Mouse (Mus musculus) midbrain, embryonic 13.5 days (tissue): ENCODE results near the gene Hoxa10. TPM values are rescaled to one million over a fixed set of nuclear protein-coding genes. Genes with fewer than 3 reads are reported as not detected.

Experiments
- ATAC-seq: fragments of 200-750 bp; cut with Nextera tagmentation; 2 replicates; pipeline ENCODE4 v1.8.0; 2017; ENCODE audit warnings: mild to moderate bottlenecking, moderate TSS enrichment, moderate library complexity
- H3K27ac ChIP-seq: fragments of 300-500 bp; sonication (generic); 2 replicates; pipeline ENCODE4 v1.5.1; 2015; ENCODE audit warnings: inconsistent platforms, mild to moderate bottlenecking, moderate library complexity
- H3K27me3 ChIP-seq: fragments of 300-500 bp; sonication (generic); 2 replicates; pipeline ENCODE4 v1.6.1; 2015; ENCODE audit warnings: mild to moderate bottlenecking, inconsistent platforms
- H3K36me3 ChIP-seq: fragments of 300-500 bp; sonication (generic); 2 replicates; pipeline ENCODE4 v1.6.1; 2015; ENCODE audit warnings: mild to moderate bottlenecking, inconsistent platforms
- H3K4me1 ChIP-seq: fragments of 300-500 bp; sonication (generic); replicated peaks from 2 replicates; pipeline ENCODE4 v1.6.1; 2015; ENCODE audit warnings: inconsistent platforms
- H3K4me2 ChIP-seq: fragments of 300-500 bp; sonication (generic); replicated peaks from 2 replicates; pipeline ENCODE4 v1.6.1; 2015; ENCODE audit warnings: moderate library complexity, mild to moderate bottlenecking, inconsistent platforms
- H3K4me3 ChIP-seq: fragments of 300-500 bp; sonication (generic); replicated peaks from 2 replicates; pipeline ENCODE4 v1.5.1; 2015; ENCODE audit warnings: mild to moderate bottlenecking, inconsistent platforms
- H3K9ac ChIP-seq: fragments of 300-500 bp; sonication (generic); replicated peaks from 2 replicates; pipeline ENCODE4 v1.6.1; 2015; ENCODE audit warnings: mild to moderate bottlenecking, inconsistent platforms
- H3K9me3 ChIP-seq: fragments of 300-500 bp; sonication (generic); 2 replicates; pipeline ENCODE4 v1.6.1; 2016; ENCODE audit warnings: mild to moderate bottlenecking, inconsistent platforms
- WGBS: fragments of 180-500 bp; shearing (Covaris S2); methylation state at CpG from one replicate; pipeline ENCODE4 v1.1.7; 2015; 5-methylcytosine and 5-hydroxymethylcytosine counted together
- polyA plus RNA-seq: library from polyadenylated mRNA; unstranded; fragments of >200 nt; fragmentation: Nextera tagmentation; extraction: Ambion mirVana; gene quantifications from 2 replicates; pipeline ENCODE4 v1.2.1, GENCODE M21; 2015

The Hoxa10 gene
- polyA plus RNA-seq, 1 experiment from 2014 or later = not detected

DNA sequence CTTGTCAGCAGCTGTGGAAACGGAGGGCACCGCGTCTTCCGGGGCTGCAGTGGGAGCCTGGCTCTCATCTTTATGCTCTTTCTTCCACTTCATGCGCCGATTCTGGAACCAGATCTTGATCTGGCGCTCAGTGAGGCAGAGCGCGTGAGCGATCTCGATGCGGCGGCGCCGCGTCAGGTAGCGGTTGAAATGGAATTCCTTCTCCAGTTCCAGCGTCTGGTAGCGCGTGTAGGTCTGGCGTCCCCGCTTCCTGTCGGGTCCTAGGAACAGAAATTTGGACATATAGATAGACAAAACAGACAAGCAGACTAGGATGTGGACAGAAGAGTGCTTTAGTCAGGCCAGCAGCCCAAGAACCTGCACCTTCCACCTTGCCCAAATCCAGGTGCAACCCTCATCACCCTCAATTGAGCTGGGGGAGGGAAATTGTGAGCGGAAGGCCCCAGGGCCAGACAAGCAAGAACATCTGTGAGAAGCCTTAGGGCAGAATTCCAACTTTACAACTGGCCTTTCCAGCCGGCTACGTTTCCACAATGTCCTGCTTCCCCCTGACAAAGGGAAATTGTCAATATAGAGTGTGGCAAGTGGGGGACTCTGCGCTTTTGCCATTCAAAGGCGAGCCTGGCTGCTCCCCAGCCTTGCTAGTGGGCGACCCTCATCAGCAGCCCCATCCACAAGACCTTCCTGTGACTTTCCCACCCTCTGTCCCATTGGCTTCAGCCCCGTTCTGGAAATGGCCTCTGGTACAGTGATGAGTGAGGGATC is 24.7 kb downstream of the Hoxa10 start:
- Histone ChIP-seq H3K4me2 (no peak overlapping the region), H3K9ac (no peak overlapping the region), H3K27me3 (peaks cover 100% of the 10 kb centered on the region), H3K4me3 (no peak overlapping the region), H3K36me3 (no peaks in the 10 kb centered on the region), H3K9me3 (no peaks in the 10 kb centered on the region), H3K27ac (no peak overlapping the region), H3K4me1 (peaks cover 9% of the 10 kb centered on the region)
- ATAC-seq = no peak
- WGBS = 2% methylated on average over 30 of the region's 30 CpGs

- peaks cover 9% of the 10 kb centered on the region for H3K4me1 ChIP-seq
- WGBS = 12% methylated on average over 3 of the region's 3 CpGs
- no peak overlapping the region for H3K9ac ChIP-seq
- no peaks in the 10 kb centered on the region for H3K36me3 ChIP-seq
- H3K4me3 ChIP-seq = no peak overlapping the region
- H3K27ac ChIP-seq = no peak overlapping the region
- H3K9me3 ChIP-seq = no peaks in the 10 kb centered on the region
- H3K4me2 ChIP-seq = no peak overlapping the region
- no peak for ATAC-seq
- peaks cover 100% of the 10 kb centered on the region for H3K27me3 ChIP-seq
These were observed 25.6 kb downstream of the Hoxa10 start for GRCm38 (mm10) chr6:52215070-52215469.

GRCm38 (mm10) chr6:52214271-52214670 is 26.4 kb downstream of the Hoxa10 start:
- no peak for ATAC-seq
- 11% methylated on average over 5 of the region's 5 CpGs for WGBS
- no peak overlapping the region for H3K4me3 ChIP-seq
- H3K4me1 ChIP-seq = peaks cover 9% of the 10 kb centered on the region
- H3K9me3 ChIP-seq = no peaks in the 10 kb centered on the region
- H3K4me2 ChIP-seq = no peak overlapping the region
- no peaks in the 10 kb centered on the region for H3K36me3 ChIP-seq
- no peak overlapping the region for H3K27ac ChIP-seq
- peaks cover 100% of the 10 kb centered on the region for H3K27me3 ChIP-seq
- H3K9ac ChIP-seq = no peak overlapping the region

DNA sequence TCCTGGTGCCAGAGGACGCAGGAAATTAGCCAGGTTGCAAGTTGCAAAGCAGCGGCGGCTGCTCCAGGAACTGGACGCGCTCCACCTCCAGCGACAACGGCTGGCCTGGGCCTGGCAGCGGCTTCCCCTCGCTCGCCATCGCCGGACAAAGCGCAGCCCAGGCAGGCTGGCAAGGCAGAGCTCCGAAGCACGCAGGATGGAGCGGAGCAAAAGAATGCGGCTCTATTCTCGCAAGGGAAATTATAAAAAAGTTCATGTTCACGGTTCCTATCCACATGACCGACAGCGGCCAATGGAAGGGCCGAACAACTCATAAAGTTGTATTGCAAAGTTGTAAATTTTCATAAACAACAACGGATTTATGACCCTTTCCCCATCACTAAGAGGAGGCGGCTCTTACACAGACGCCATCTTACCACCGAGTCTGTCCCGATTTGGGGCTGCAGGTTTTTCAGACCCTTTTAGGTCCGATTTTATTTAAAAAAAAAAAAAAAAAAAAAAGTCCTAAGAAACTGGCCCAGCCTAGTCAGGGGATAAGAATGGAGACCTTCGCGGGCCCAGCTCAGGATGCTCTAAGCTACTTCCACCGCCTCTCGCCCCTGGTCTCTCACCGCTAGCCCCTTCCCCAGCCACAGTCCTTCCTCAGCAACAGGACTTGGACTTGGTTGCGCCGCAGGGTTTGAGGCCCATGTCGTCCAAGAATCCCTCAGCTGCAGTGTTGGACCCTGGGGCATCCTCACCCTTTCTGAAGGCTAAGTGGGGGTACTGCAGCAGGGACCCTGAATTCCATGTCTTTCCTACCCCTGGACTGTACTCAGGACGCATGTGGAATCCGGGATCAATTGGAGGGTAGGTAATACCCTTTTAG is 27.3 kb downstream of the Hoxa10 start, which contains the start of the genes Hoxa3 and Gm28308:
Hoxa3 (minus strand) TSS at position 218 of the 868 bp plus-strand sequence.
Gm28308 (minus strand) TSS at position 221 of the 868 bp plus-strand sequence.
- Histone ChIP-seq H3K4me1 (peaks cover 15% of the 10 kb centered on the region), H3K4me2 (no peak within 1 kb of the TSS), H3K36me3 (no peaks in the 10 kb centered on the region), H3K9me3 (no peaks in the 10 kb centered on the region), H3K4me3 (no peak within 1 kb of the TSS), H3K27me3 (peaks cover 100% of the 10 kb centered on the region), H3K9ac (no peak within 1 kb of the TSS), H3K27ac (no peak within 1 kb of the TSS)
- 2% methylated on average over 38 of the region's 38 CpGs for WGBS
- no peak for ATAC-seq

DNA sequence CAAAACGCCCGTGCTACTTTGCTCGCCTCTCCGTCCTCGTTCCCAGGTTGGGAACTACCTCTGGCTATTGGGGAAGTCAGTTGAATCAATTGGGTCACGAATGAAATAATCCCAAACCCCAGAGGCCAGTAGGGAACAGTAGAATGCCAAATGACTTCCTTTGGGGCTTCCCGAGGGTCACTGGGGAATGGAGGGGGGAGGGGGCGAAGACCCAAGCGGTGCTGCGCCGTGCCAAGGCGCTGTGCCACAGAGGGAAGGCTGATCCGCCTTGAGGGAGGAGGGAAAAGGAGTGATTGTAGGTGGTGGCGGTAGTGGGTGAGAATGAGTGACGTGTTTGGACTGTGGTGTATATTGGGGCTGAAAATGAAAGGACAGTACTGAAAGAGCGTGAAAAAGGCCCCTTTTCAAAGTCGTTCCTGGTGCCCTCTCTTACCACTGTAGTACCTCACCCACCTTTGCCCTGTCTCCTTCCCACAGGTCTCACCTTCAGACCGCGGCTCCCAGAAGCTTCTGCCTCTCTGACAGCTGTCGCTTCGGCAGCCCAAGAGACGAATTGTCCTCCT is 28.0 kb downstream of the Hoxa10 start:
- ATAC-seq = no peak
- peaks cover 15% of the 10 kb centered on the region for H3K4me1 ChIP-seq
- peaks cover 100% of the 10 kb centered on the region for H3K27me3 ChIP-seq
- 3% methylated on average over 22 of the region's 22 CpGs for WGBS
- H3K4me2 ChIP-seq = no peak overlapping the region
- H3K9me3 ChIP-seq = no peaks in the 10 kb centered on the region
- no peak overlapping the region for H3K9ac ChIP-seq
- no peak overlapping the region for H3K27ac ChIP-seq
- no peak overlapping the region for H3K4me3 ChIP-seq
- H3K36me3 ChIP-seq = no peaks in the 10 kb centered on the region

DNA sequence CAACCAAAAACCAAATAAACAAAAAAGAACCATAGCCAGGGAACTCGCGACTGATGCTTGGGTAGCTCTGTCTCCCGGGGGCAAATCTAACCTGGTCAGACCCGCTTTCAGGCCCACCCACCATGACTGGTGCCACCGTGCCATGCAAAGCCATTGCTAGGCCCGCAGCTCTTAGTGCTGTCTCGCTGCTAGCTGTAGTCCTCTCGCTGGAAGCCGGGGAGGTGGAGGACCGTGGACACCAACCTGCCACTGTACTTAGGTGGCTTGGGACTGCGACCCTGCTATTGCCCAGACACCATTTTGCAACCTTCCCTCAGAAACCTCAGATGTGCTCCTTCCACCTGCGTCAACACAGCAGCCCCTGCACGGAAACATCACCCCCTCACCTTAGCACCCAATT is 28.7 kb downstream of the Hoxa10 start:
- Histone ChIP-seq H3K4me1 (peaks cover 9% of the 10 kb centered on the region), H3K27ac (no peak overlapping the region), H3K4me2 (no peak overlapping the region), H3K27me3 (peaks cover 100% of the 10 kb centered on the region), H3K9ac (no peak overlapping the region), H3K36me3 (no peaks in the 10 kb centered on the region), H3K9me3 (no peaks in the 10 kb centered on the region), H3K4me3 (no peak overlapping the region)
- no peak for ATAC-seq
- 4% methylated on average over 13 of the region's 13 CpGs for WGBS

- peak; percentile 53; the same call in 1 of the 2 replicates for ATAC-seq
- Histone ChIP-seq H3K9ac (no peak overlapping the region), H3K36me3 (no peaks in the 10 kb centered on the region), H3K4me2 (no peak overlapping the region), H3K27ac (no peak overlapping the region), H3K9me3 (no peaks in the 10 kb centered on the region), H3K4me3 (no peak overlapping the region), H3K27me3 (peaks cover 100% of the 10 kb centered on the region), H3K4me1 (0 out of 2 replicates have a peak, but pooled peaks cover 6% of the 10 kb centered on the region)
- WGBS = 1% methylated on average over 37 of the region's 37 CpGs
These were observed 29.3 kb downstream of the Hoxa10 start for GRCm38 (mm10) chr6:52211170-52211935.

GRCm38 (mm10) chr6:52209685-52210046 is 31.0 kb downstream of the Hoxa10 start:
- Histone ChIP-seq H3K27me3 (peaks cover 100% of the 10 kb centered on the region), H3K27ac (no peak overlapping the region), H3K4me3 (no peak overlapping the region), H3K4me1 (0 out of 2 replicates have a peak, but pooled peaks cover 6% of the 10 kb centered on the region), H3K9me3 (no peaks in the 10 kb centered on the region), H3K36me3 (no peaks in the 10 kb centered on the region), H3K9ac (no peak overlapping the region), H3K4me2 (no peak overlapping the region)
- WGBS = 7% methylated on average over 12 of the region's 12 CpGs
- ATAC-seq = no peak

- Histone ChIP-seq H3K4me1 (peaks cover 10% of the 10 kb centered on the region), H3K36me3 (no peaks in the 10 kb centered on the region), H3K27ac (no peak overlapping the region), H3K9ac (no peak overlapping the region), H3K4me3 (no peak overlapping the region; the same call in 1 of the 2 replicates), H3K27me3 (peaks cover 100% of the 10 kb centered on the region), H3K9me3 (no peaks in the 10 kb centered on the region), H3K4me2 (peak overlapping the region; percentile 29; the same call in 1 of the 2 replicates)
- ATAC-seq = no peak
- 1% methylated on average over 18 of the region's 18 CpGs for WGBS
These were observed 31.6 kb downstream of the Hoxa10 start for GRCm38 (mm10) chr6:52208868-52209684.

- no peak for ATAC-seq
- Histone ChIP-seq H3K9me3 (no peaks in the 10 kb centered on the region), H3K27ac (no peak within 1 kb of the TSS), H3K9ac (no peak within 1 kb of the TSS), H3K4me2 (peak within 1 kb of the TSS; percentile 29; the same call in 1 of the 2 replicates), H3K27me3 (peaks cover 100% of the 10 kb centered on the region), H3K36me3 (no peaks in the 10 kb centered on the region), H3K4me3 (no peak within 1 kb of the TSS; the same call in 1 of the 2 replicates), H3K4me1 (peaks cover 15% of the 10 kb centered on the region)
- 1% methylated on average over 47 of the region's 47 CpGs for WGBS
These were observed 32.4 kb downstream of the Hoxa10 start, which contains the start of gene Hoxa6 for GRCm38 (mm10) chr6:52208072-52208867. Gene Hoxa6 (minus strand): TSS chr6:52208722.
